Mouse (Mus musculus) lung, postnatal 14 days (tissue): ENCODE data around the gene Tshz2.

ENCODE experiments used
- DNase-seq: peaks from one replicate; pipeline ENCODE4 v3.0.0; 2021

Gene Tshz2

DNA sequence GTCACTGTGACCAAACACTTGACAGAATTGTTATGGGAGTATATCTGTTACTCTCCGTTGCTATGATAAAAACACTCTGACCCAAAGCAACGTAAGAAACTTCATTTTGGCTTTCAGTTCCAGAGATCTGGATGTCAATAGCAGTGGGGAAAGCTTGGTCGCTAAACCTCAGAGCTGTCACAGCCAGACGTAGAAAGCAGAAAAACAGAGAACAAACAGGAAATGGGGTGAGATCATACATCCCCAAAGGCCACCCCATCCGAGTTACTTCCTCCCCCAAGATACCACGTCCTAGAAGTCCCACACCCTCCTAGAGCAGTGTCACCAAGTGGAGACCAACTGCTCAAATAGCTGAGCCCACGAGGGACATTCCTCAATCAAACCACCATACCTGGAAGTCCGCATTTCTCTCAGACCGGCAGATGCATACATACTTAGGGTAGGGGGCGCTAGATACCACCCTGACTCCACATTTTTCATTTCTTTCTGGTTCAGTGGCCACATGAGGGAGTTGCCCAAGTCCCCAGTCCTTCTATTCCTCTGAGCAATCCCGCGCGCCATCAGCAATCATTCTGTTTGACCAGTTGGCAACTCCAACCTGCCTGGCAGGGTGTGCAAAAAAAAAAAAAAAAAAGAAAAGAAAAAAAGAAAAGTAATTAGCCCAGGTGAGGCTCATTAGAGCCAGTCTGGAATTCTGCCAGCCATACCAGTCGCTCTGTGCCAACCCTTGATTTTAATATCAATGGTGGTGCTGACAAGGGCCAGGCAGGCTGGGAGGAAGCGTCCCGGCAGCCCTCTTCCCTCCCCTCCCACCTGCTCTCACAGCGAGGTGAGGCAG lies 326.1 kb downstream of the Tshz2 start:
- no peak for DNase-seq

DNA sequence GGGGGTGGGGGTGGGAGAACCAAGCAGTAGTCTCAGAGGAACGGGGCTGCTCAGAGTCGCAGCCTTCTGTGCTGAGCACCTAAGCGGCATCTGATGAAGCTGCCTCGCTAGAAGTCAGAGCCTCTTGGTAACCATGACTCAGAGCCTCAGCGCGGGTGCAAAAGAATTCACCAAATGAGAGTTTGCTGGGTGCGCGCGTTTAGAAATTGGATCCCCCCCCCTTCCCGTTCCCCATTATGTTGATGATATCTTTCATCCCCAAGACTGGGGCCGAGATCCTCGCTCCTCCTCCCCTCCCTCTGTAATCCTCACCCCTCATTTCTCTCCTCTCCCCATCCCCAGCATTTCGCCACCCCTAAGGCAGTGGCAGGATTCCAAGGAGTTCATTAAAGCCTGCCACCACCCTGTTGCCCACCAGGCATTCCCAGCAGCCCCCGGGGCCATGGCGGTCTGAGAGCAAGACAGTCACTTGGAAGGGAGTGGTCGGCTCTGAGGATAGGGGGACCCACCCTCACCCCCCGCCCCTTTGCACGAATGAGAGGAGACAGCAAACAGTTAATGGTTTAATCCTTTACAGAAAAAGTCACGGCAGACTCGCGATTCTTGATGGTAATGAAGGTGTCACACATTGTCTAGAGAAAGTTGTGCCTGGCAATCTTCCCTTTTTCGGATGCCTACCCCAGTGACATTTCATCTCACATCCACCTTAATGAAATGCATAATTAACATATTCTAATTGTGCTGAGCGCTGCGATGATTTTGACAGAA lies 328.8 kb downstream of the Tshz2 start:
- DNase-seq, result no peak

DNA sequence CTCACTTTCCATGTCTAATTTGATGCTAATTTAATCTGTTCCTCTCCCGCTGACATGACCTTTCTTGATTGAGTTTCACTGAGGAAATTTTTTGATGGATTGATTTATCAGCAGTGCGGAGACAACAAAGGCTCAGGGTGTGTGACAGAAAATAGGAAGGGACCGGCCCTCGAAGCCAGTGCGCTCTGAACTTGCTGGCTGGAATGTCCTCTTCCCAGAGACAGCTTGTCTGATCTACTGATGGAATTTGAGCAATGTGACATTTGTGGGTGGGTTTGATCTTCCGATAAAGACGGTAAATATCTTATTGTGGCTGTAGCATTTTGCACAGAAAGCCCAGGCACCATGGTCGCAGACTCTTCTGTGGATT lies 329.4 kb downstream of the Tshz2 start:
- no peak for DNase-seq

DNA sequence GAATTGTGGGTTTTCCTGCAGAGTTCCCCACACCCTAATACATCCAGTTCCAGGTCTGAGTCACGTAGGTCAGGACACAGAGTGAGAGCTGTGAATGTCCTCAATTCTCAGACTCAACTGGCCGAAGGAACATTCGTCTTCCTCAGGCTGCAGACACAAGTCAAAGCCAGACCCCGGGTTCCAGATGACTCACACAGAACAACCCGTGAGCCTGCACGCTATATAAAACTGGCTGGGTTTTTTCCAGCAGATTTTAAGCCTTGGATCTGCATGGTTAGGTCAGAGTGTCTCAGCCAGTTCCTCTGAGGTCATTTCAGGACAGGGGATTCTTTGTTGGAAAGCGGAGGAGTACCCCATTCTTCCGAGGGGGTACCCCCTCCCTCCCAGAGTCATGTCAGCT lies 330.0 kb downstream of the Tshz2 start:
- DNase-seq, result no peak

DNA sequence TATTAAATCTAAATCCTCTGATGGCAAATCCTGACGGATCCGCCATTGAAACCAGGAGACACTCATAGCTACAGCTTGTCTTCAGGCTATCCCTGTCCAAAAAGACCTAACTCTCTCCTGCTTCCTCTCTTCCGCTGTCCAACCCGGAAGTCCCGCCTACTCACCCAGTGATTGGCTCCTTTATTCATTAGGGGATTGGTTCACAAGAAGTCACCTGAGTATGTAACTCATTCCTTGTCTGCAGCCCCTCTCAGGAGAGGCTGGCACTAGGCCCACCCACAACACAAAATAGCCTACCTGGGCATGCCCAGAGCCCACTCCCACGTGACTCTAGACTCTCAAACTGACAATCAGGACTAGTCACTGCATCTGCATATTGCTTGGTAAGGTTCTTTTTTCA lies 337.7 kb downstream of the Tshz2 start:
- no peak for DNase-seq

DNA sequence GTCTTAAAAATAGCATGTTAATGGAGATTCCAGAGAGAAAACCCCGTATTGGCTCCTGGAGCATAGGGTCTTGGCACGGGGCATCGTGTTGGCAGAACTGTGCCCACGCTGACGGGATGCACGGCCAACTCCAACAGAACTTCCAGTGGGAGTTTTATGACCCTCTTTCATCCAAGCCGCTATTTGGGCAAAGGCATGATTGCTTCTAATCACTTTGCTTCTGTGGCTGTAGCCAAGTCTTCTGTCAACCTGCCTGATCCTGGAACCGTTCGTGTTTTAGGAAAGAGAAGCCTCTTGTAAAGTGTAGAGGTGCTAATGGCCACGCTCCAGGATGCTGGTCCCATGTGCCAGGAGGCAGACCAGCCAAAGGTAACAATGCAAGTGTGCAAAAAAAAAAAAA lies 350.1 kb downstream of the Tshz2 start:
- DNase-seq, result no peak

DNA sequence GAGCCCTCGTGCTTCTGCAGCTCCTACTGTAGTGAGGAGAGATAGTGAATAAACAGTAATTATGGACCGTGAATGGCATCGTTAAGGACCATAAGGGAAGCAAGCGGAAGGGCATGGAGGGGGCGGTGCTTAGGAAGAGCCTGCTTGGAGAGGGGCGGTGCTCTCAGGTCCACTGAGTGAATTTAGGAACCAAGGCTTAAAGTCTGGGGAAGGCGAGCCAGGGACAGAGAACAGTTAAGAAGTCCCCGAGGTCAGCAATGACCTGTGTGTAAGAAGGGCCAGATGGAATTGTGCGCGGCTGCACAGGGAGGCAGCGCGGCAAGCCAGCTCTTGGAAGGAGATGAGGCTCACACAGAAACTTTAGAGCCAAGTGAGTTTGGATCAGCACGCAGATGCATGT lies 354.4 kb downstream of the Tshz2 start:
- DNase-seq, result no peak

DNA sequence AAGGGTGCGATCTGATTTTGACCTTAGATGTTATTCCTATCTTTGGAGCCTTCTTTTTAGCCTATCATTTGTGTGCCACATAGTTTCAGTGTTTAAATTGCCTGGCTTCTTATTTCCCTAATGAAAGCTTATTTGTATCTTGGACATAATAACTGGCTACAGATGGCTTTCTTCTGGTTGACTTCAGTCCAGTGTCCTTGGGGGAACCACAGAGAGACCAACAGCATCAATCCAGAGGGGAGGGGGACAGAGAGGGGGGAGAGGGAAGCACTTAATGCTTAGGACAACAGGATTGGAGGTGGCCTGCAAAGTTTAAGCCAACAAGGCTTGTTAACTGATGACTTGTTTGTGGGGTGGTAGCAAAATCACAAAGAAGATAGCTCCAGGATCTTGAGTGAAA lies 356.4 kb downstream of the Tshz2 start:
- DNase-seq, result no peak

DNA sequence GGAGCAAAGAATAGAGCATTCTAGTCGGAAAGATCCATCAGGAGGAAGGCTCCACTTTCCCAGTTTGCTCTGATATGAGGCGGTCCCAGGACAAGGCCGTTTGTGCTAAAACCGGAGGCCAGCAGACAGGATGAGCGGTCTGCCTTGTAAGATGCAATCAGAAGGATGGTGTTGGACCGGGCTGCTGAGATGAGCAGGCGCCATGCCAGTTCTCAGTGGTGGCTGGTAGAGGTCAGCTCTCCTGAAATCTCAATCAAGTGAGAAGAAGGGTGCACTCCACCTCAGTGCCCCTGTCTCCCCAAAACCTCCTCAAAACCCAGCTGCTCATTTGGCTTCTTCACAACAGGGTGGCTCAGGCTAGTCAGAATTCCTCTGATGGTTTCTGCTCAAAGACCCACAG lies 358.2 kb downstream of the Tshz2 start:
- no peak for DNase-seq

DNA sequence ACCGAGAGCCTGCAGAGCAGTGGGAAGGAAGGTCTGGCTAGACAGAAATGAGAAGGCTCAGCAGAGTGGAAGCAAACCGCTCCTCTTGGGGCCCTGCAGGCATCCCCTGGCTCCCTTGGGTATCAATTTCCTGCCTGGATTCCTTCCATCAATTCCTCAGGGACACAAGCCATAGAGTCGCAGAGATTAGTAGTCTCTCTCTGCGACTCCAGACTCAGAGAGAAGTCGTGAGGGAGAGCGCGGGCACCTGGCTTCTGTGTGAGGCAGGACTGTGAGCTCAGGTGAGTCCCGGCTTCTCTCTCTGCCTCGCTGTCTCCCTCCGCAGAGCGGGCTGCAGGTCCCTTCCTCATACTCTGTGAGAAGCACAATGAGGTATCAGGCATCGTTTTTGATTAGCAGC lies 363.2 kb downstream of the Tshz2 start:
- DNase-seq, result peak; percentile 4

DNA sequence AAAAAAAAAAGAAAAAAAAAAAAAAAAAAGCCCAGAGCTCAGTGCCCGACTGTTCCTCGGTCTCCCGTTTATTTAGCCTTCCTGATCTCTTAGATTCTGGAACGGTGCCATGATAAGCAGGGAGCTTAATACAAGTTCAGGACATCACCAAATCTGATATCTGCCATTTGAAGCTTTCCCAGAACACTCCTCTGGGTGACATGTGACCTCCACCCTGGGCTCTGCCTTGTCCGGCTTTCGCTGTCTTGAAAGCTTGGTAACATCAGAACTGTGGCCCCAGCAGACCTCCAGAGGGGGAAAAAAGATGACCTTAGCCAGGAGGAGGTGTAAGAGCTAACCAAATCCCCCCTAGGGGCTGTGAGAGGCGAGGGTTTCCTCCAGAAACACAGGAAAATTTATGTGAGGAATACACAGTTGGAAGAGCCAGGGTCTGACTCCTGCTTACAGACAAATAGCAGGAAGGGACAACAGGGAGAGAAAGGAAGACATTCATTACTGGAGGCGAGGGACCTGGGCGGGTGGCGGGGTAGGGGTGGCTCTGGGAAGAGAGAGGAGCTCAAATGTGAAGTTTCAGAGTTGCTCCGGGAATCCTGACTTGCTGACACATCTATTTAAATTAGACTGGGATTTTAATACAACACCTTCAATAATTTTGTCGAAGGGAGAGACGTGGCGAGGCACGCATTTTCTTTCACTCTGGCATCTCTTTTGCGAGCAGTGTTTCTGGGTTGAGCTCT lies 363.9 kb downstream of the Tshz2 start:
- peak; percentile 4 for DNase-seq

DNA sequence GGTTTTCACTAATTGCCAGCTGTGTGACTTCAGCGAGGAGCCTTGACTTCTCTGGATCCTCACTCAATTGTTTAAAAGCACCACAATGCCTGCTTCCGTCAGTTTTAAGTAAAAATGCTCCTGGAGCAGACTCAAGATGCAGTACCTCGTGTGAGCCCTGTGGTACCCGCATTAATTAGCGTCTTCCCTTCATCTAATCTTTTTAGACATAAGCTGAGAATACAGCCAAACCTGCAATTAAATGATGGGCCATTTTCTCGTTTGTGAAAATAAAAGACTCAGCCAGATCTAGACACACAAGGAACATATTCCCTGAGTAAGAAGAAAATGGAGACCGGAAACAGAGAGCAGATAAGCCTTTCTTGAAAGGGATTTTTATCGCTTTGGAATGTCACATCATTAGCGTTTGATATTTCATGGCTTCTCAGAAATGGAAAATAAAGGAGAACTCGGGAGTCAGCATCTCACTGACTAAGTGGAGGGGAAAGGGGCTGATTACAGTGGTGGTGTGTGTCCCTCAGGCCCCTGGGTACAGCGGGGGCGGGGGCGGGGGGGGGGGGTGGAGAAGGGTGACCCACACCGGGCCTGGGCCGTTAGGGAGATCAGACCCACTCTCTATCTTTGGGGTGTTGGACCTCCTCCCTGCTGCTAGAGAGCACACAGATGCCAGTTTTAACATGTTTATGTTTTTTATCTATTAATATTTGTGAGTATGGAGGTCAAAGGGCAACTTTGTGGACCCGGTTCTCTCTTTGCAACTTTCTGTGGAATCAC lies 364.6 kb downstream of the Tshz2 start:
- no peak for DNase-seq

DNA sequence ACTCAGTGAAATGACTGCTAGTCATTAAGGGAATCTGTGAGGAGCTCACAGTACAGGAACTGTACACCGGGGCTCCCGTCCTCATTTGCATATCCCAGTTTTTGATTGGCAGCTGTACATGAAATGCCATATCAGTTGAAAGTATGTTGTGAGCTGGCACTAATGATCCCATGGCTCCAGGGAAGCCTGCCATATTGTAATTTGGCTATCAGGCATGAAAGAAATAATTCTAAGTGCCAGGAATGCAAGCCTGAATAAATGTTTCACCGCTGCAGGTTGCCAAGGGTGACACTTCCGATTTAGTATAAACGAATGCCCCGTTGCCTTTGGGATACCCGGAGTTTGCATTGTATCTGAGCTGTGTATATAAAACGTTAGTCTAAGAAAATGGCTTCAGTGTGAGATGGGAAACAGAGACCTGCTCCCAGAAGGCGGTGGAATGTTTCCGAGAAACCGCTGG lies 366.1 kb downstream of the Tshz2 start:
- no peak for DNase-seq

DNA sequence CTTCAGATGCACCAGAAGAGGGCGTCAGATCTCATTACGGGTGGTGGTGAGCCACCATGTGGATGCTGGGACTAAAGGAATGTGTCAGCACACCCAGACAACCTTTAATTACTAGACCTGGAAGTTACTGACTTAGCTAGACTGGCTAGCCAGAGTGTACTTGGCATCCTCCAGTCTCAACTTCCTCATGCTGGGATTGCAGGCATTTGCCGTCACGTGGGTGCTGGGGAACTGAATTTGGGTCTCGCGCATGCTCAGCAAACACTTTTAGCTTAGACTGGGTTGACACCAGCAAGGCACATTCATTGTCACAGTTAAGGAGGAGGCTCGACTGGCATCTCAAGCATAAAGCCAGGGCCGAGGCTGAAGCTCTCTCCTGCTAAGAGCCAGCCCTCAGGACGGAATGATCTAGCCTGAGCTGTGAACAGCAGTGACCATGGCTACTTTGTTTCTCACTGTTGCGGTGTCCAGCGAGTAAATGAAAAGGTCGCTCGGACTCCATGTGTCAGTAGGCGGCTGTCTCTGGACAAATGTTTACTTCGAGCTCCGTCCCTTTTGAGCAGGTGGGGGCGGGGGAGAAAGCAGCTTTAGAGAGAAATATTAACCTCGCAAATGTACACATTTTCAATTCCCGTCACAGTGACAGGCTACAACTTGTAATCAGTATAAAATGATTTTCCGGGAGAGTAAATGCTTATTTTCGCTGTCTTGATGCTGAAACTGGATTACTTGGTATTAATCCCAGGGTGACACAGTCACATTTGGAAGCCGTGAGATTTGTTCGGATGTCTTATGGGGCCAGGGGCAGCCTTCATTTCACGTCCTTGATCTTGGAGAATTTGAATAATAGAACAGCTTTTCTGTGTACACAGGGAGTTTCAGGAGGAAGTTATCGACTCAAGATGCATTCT lies 370.0 kb downstream of the Tshz2 start:
- DNase-seq, result peak; percentile 74

DNA sequence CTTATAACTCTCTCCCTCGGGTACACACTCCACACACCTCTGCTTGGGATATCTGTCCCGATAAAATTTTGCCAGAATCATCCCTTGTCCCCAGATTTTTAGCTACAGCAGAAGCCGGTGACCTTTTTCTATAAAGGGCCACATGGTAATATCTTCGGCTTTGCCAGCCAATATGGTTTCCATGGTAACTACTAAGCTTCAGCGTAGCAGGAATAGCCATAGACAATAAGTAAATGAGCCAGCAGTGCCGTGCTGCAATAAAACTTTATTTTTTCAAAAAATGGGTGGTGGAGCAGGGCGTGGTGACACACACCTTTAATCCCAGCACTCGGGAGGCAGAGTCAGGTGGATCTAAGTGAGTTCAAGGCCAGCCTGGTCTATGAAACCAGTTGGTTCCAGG lies 370.9 kb downstream of the Tshz2 start:
- DNase-seq, result no peak

DNA sequence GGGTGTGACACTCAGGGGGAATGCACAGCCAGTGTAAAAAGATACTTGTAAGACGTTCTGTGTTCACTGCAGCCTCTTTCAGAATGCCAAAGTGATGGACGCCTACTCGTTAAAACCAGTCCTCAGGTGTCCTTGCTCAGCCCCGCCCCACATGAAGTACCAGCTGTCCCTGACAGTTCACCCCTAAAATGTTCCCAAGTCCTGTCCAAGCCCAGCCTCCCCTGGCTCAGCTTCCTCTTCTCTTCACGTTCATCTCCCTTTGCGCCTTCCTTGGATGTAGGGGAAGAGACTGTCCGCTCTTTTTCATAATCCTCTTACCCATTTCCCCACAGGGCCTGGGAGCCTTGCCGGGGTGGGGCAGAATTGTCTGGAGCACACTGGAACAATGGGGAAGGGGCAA lies 374.0 kb downstream of the Tshz2 start:
- peak; percentile 20 for DNase-seq

DNA sequence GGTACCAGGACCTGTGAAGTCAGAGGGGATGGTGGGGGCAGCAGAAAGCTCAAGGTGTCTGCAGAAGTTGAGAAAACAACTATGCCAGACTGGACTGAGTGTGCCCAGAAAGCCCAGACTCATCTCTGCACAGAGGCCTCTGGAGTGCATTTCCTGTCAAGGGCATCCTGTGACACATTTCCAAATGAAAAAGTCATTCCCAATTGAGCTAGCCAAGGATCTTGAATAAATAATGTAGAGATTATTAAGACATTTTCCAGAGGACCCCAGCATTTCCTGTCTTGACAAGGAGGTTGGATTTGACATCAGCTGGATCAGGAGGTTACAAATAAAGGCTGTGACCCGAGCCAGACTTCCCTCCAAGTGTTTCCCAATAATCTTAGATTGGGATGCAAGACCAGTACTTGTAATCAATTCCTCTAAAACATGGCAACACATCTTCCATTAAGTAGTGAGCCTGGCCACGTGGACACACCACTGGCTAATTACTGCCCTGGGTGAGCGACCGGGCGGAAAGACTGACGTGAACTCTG lies 374.7 kb downstream of the Tshz2 start:
- DNase-seq, result no peak

DNA sequence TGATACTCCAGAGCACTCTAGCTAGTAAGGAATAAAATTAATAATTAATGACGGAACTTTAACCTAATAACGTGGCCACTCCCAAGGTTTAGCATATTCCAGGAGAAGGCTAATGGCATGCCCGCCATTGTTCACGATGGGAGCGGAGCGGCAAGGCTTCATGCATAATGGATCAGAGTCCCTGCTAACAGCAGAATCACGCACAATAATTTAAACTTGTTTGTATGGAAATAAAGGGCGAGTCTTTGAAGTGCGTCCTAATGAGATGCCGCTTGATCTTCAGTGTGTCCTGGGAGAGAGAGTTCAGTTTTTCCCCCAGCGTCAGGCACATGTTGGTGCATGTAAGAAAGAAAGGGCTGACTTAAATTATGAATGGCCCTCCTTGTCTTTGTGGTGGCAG lies 376.9 kb downstream of the Tshz2 start:
- DNase-seq, result no peak

DNA sequence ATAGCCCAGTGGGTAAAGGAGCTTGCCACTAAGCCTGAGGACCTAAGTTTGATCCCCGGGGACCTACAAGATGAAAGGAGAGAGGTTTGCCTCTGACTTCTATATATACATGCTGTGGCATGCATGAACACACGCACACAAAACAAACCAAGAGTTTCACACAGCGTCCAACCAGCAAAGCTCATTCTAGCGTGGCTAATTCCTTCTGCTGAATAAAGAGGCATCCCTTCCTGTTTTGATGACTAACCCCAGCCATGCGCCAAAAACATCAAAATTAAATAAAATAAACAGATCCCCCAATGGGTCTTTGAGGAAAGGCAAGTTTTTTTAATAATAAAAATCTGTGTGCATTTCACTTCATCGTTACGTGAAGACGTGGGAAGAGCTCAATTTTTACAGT lies 379.0 kb downstream of the Tshz2 start:
- no peak for DNase-seq

DNA sequence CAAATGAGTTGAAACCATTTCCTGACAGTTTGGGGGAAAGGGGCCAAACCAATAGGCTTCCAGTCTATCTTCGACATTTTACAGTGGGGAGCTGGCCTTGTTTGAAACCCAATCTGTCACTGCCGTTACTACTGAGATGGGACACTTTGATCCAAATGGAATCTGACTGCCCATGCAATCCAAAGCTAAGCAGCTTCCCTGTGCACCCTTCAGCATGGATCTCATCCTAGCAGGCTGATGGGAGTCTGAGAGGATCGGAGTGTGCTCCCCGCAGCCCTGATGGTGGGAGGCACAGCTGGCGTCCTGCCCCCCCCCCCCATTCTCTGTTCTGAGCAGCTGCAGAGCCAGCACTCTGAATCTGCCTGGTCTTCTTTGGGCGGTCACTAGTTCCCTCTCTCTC lies 384.5 kb downstream of the Tshz2 start:
- DNase-seq, result no peak

DNA sequence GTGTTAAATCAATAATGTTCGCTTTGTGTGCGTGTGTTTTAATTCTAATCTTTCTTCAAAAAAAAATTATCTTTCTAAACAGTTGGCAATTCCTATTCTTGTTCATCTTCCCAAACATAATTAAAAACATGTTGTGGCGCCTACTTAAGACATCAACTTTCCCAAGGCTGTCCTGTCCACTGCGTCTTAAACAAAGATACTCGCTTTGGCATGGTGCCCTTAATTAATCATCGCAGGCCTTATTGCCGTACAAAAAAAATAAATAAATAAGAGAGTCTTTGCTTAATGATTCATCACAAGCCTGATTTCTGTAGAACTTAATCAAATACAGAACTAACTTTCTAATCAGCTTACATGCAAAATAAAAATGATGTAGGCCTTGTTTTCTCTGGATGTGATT lies 385.1 kb downstream of the Tshz2 start:
- no peak for DNase-seq

DNA sequence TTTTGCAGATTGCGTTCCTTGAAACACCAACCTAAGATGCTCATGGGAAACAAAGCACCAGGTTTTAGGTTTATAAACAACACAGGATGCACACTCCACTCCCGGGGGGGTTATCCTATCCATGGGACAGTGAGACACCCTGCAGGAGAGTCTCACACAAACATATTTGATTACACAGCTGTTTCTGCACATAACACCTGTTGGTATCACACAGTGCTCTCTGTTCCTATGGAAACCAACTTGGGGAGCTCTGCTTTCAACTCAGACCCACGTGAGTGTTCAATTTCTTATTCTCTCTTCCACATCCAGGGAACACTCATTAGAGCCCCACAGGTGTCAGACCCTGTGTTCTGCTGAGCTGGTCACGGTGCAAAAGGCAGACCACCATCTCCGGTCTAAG lies 390.1 kb downstream of the Tshz2 start:
- no peak for DNase-seq
